Mouse (Mus musculus) layer of hippocampus, postnatal 14 days (tissue): ENCODE data around the gene Tdrd3. TPM values are rescaled to one million over a fixed set of nuclear protein-coding genes. Genes with fewer than 3 reads are reported as not detected.

Source experiments
- DNase-seq, 2 experiments: peaks; one replicate each; pipeline ENCODE4 v3.0.0; 2021 to 2022; ENCODE audit warnings: low spot score in 2 of 2, mixed read lengths in 1 of 2
- total RNA-seq, 2 experiments: library from RNA; stranded (reverse); gene quantifications; 2 replicates each; pipeline ENCODE4 v1.2.3; 2021

Tdrd3 gene
- total RNA-seq, 2 experiments from 2014 or later = 27.7 to 28.3 TPM

DNA sequence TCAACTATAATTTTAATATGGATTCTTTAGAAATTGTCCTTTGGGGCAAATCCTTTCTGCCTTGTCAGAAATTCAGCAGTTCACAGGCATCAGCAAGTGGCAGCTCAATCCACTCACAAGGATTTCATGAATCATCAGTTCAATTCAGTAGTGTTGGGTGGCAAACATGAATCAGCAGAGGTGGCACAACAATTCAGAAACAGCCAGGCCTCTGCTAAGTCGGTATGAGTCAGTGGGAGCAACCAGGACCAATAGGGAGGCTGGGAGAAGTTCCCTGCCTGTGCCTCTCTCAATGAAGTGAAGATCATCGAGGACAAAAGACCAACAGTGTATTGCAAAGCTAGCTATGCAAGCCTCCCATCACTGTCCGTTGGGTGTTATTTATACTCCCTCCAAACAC lies 135.8 kb downstream of the Tdrd3 start:
- no peak for DNase-seq

DNA sequence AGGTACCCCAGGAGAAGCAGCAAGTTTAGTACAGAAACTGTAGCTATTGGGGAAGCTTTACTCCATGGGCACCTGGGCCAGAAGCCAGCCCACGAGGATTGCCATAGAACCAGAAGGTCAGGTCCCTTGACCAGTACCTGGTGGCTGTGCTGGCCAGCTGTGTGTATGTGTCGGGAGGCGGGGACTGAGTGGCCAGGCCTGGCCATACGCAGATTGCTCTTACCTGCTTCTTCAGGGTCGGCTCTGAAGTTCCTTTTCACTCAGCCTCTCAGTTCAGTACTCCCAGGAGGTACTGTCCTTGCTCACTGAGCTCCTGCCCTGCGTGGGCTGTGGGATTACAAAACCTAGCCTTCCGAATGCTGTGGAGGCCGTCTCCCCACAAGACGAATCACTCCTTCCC lies 147.4 kb downstream of the Tdrd3 start:
- no peak for DNase-seq

DNA sequence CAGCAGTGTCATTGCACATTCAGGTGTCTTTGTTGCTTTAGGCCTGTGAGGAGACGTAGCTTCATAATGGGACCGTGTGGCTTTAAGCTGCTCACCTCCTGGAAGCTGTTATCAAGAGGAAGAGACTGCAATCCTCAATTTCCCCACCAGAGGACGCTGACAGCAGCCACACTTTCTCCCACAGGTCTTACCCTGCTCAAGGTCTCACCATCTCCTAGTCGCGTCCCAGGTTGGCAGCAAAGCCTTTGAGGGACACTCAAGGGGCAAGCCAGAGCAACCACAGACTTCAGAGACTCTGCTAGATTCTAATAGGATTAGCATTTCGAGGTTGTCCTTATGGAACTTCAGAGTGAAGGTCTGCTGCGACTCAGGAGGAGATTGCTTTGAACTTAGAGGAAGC lies 149.8 kb downstream of the Tdrd3 start:
- DNase-seq = peak; percentile 29 to 42

DNA sequence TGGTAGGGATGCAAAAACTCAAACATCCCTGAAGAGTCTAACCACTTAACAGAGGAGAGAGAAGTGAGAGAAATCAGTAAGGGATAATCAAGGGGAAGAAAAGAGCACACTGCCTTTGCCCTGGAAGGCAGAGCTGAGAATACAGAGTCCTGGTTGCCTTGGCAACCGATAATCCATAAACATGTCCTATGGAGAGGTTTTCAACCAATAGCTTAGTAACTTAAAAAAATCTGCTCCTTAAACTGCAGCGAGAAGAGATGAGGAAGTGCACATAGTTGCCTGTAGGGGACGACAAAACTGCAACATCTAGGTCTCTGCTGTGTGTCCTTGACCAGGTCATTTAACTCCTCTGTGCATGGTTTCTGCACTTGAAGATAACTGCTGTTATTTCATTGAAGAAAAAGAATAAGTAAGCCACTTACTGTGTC lies 150.6 kb downstream of the Tdrd3 start:
- DNase-seq = peak in 1 of 2 experiments; percentile 37

DNA sequence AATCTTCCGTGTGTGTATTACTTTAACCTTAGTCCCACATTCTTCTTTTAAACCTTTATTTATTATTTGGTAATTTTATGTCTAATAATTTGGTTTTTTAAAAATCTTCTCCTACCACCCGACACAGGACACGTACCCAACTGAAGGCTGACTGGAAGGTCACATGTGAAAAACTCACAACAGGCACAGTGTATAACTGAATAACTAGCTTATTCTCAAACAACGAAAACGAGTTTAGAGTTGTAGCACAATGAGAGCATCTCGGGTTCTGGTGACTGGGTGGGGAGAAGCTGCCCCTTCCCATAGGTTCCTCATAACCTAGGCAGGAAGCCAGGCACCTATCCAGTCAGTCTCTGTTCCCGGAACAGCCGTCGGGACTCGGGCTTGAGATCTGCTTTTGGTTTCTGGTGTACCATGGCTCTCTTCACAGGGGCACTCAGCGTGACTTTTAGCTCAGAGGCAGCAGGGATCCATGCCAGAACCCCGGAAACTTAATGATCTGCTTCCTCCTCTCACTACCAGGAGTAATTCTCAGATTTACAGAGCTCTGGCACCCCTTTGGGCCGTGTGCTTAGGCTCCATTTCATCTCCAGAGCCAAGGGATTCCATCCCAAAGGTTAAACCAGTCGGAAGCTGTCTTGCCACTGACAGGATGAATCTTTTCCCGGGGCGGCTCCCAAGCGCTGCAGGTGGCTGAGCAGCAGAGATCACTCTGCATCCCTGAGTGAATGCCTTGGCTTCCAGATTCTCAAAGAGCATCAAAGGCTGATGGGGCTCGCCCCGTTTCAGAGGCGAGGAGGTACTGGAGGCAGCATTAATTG lies 151.4 kb downstream of the Tdrd3 start:
- DNase-seq = peak; percentile 52 to 64

DNA sequence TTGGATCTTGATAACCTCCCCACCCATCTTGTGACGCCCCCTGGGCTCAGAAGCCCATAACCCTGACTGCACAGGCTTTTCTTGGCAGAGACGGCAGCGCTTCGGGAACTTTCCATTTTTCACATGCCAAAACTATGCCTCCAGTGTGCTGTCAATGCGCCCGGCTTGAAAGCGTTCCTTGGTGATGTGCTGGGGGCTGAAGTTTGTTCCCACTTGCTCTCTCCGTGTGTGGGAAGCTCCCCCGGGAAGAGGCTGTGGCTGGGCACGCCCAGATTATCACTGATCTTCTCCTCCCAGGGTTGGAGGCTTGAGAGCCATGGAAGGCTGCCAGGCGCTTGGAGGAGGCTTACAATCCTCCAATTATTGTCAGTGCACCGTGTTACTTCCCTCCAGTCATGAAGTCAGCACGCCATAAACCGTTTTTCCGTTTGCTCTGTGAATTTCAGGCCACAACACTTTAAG lies 152.0 kb downstream of the Tdrd3 start:
- peak; percentile 67 to 70 for DNase-seq

DNA sequence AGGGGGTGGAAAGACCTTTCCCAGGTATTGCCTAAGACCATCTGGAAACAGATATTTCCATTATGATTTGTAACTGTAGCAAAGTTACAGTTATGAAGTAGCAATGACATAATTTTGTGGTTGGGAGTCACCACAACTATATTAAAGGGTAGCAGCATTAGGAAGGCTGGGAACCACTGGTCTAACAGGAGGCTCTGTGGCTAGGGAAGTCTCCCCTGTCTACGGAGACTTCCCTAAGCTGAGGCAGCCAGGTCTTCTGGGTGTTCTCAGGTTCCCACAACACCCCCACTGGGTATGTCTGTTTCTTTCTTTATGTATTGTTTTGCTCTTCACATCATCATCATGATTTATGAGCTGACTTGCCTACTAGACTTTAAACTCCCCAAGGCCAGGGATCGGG lies 153.0 kb downstream of the Tdrd3 start:
- no peak for DNase-seq

DNA sequence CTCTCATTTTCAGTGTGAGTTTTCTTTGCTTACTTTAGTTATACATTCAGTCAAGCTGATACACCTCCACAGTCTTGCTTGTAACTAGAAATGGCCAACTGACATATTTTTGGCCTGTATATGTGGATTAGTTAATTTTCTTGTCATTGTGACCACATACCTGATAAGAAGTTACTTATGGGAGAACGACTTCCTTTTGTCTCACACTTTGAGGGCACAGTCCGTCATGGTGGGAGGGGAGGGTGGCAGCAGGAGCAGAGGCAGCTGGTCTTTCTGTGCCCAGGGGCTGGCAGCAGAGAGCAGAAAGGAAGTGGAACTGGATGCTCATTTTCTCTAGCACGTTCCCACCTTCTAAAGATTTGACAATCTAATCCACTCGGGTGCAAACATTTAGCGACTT lies 156.0 kb downstream of the Tdrd3 start:
- DNase-seq = no peak

DNA sequence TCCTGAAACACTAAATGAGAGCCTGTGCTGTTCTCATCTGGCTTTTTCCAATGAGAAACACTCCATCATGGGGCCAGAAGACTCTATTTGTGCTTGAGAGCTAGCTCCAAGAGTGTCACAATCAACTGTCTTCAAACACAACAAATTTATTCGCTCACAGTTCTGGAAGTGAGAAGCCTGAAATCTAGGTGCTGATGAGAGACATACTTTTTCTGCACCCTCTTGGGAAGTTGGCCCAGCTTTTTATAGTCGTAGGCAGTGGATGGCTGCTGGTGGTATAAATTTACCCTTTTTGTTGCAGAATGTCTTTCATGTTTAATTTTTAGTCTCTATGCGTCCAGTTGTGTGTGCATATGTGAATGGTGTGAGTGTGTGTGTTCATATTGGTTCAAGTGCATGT lies 166.2 kb downstream of the Tdrd3 start:
- DNase-seq = no peak
